Comparison of ENCODE assay signal across 10 mouse cellular contexts in genomic region chr7:24637046-24637445, GRCm38 (mm10). TPM values are rescaled to one million over a fixed set of nuclear protein-coding genes. Genes with fewer than 3 reads are reported as not detected.
A peak's percentile ranks its signal among the peaks of the same experiment; 100 is the strongest.
DNase-seq lines count a peak whose midpoint lies in the region; ATAC-seq and TF ChIP-seq lines count a peak whose summit lies in the region.
"Had no signal": no experiment of that assay in that cellular context is flagged by ENCODE, and none has a peak within 500 bp of the region (broad histone marks: within the 10 kb centered on the region; RNA-seq: fewer than 3 reads in every experiment).

No protein-coding gene starts in this region.

- peaks cover 78% of the 10 kb centered on the region for H3K27me3 ChIP-seq in heart, embryonic 13.5 days (replicated peaks)
- peaks cover 41% of the 10 kb centered on the region for H3K27me3 ChIP-seq in forebrain, embryonic 16.5 days (replicated peaks; ENCODE audit: control insufficient read depth, insufficient read depth, low read length)
- H3K27me3 ChIP-seq in limb, embryonic 13.5 days = peaks cover 72% of the 10 kb centered on the region
- H3K27me3 ChIP-seq in neural tube, embryonic 15.5 days (replicated peaks) = peaks cover 57% of the 10 kb centered on the region

- H3K27ac ChIP-seq in heart, embryonic 13.5 days (replicated peaks) = no peak overlapping the region
- H3K27ac ChIP-seq in forebrain, embryonic 16.5 days (ENCODE audit: low read length) = no peak overlapping the region
- no peak overlapping the region for H3K27ac ChIP-seq in limb, embryonic 13.5 days
- H3K27ac ChIP-seq in neural tube, embryonic 15.5 days (replicated peaks) = no peak overlapping the region
- H3K27ac ChIP-seq in layer of hippocampus, adult 2 months = no peak overlapping the region

- no peaks in the 10 kb centered on the region for H3K9me3 ChIP-seq in heart, embryonic 13.5 days
- H3K9me3 ChIP-seq in forebrain, embryonic 16.5 days (ENCODE audit: control insufficient read depth, low read length) = no peaks in the 10 kb centered on the region
- H3K9me3 ChIP-seq in limb, embryonic 13.5 days = no peaks in the 10 kb centered on the region
- no peaks in the 10 kb centered on the region for H3K9me3 ChIP-seq in neural tube, embryonic 15.5 days (replicated peaks)

- no peak overlapping the region for H3K9ac ChIP-seq in heart, embryonic 13.5 days
- H3K9ac ChIP-seq in forebrain, embryonic 16.5 days (replicated peaks; ENCODE audit: low read depth, low read length) = no peak overlapping the region
- no peak overlapping the region for H3K9ac ChIP-seq in limb, embryonic 13.5 days
- H3K9ac ChIP-seq in neural tube, embryonic 15.5 days (replicated peaks) = no peak overlapping the region

- TF ChIP-seq CTCF in layer of hippocampus, adult 2 months (conservative IDR thresholded peaks at IDR 0.05) = no peak

- no peak overlapping the region for H3K4me3 ChIP-seq in heart, embryonic 13.5 days
- H3K4me3 ChIP-seq in forebrain, embryonic 16.5 days (replicated peaks; ENCODE audit: low read length) = no peak overlapping the region; the same call in 1 of the 2 replicates
- peak overlapping the region; percentile 40 for H3K4me3 ChIP-seq in limb, embryonic 13.5 days
- H3K4me3 ChIP-seq in neural tube, embryonic 15.5 days (replicated peaks) = peak overlapping the region; percentile 6; the same call in 1 of the 2 replicates
- no peak overlapping the region for H3K4me3 ChIP-seq in layer of hippocampus, adult 2 months

- no peaks in the 10 kb centered on the region for H3K36me3 ChIP-seq in heart, embryonic 13.5 days
- no peaks in the 10 kb centered on the region for H3K36me3 ChIP-seq in forebrain, embryonic 16.5 days (ENCODE audit: control insufficient read depth, insufficient read depth)
- H3K36me3 ChIP-seq in limb, embryonic 13.5 days = no peaks in the 10 kb centered on the region
- no peaks in the 10 kb centered on the region for H3K36me3 ChIP-seq in neural tube, embryonic 15.5 days

- DNase-seq in heart, adult 18-20 months = no peak
- DNase-seq in layer of hippocampus, adult 2 months (ENCODE audit: low spot score in 2 of 2) = no peak
- no peak for DNase-seq in T-cell, adult 2 months (ENCODE audit: low spot score)
- no peak for DNase-seq in layer of hippocampus, postnatal 14 days (ENCODE audit: low spot score in 2 of 2)

- 1% methylated on average over 18 of the region's 18 CpGs for WGBS in heart, embryonic 13.5 days
- WGBS in forebrain, embryonic 16.5 days = 2% methylated on average over 18 of the region's 18 CpGs
- WGBS in limb, embryonic 13.5 days = 3% methylated on average over 18 of the region's 18 CpGs
- WGBS in neural tube, embryonic 15.5 days = under 1% methylated on average over 18 of the region's 18 CpGs

- H3K4me1 ChIP-seq in heart, embryonic 13.5 days = peaks cover 11% of the 10 kb centered on the region
- H3K4me1 ChIP-seq in forebrain, embryonic 16.5 days (replicated peaks; ENCODE audit: control insufficient read depth, insufficient read depth, low read length) = peaks cover 9% of the 10 kb centered on the region
- H3K4me1 ChIP-seq in limb, embryonic 13.5 days = peaks cover 20% of the 10 kb centered on the region
- H3K4me1 ChIP-seq in neural tube, embryonic 15.5 days = peaks cover 20% of the 10 kb centered on the region

- no peak for ATAC-seq in heart, embryonic 13.5 days (ENCODE audit: extremely low read depth, insufficient number of reproducible peaks, low FRiP score, low TSS enrichment)
- ATAC-seq in forebrain, embryonic 16.5 days = peak; percentile 40; the same call in 1 of the 2 replicates
- ATAC-seq in limb, embryonic 13.5 days (ENCODE audit: low FRiP score, low read depth) = no peak
- ATAC-seq in neural tube, embryonic 15.5 days (ENCODE audit: low FRiP score) = 0 out of 2 replicates have a peak, but pooled peaks have one; percentile 19

- H3K4me2 ChIP-seq in heart, embryonic 13.5 days = peak overlapping the region; percentile 31; the same call in 1 of the 2 replicates
- H3K4me2 ChIP-seq in forebrain, embryonic 16.5 days (ENCODE audit: low read length) = no peak overlapping the region
- H3K4me2 ChIP-seq in limb, embryonic 13.5 days (replicated peaks) = peak overlapping the region; percentile 66
- peak overlapping the region; percentile 40 for H3K4me2 ChIP-seq in neural tube, embryonic 15.5 days

RNA-seq across cellular contexts. Expression of gene Lypd3, which starts 0.7 kb away (rescaled TPM):
- 0.09 and 0.20 TPM in 2 replicates for polyA plus RNA-seq in heart, embryonic 13.5 days (2015; fragmentation: Nextera tagmentation; extraction: Ambion mirVana)
- total RNA-seq in heart, adult 18-20 months (2021) = not detected
- polyA plus RNA-seq in forebrain, embryonic 16.5 days (2015; fragmentation: Nextera tagmentation; extraction: Ambion mirVana) = 0.29 and 0.58 TPM in 2 replicates
- polyA plus RNA-seq in limb, embryonic 13.5 days (2015; fragmentation: Nextera tagmentation; extraction: Ambion mirVana) = 7.9 and 10.2 TPM in 2 replicates
- polyA plus RNA-seq in neural tube, embryonic 15.5 days (2015; fragmentation: Nextera tagmentation; extraction: Ambion mirVana) = 0.36 and 0.78 TPM in 2 replicates
- total RNA-seq in layer of hippocampus, adult 2 months (2021) = under 1 TPM; 0.51 to 0.56 TPM
- 1 to 10 TPM; 1.2 to 1.3 TPM for total RNA-seq in layer of hippocampus, postnatal 14 days (2021)

RNA-seq across cellular contexts. Expression of gene Phldb3, which starts 26.5 kb away (rescaled TPM):
- polyA plus RNA-seq in heart, embryonic 13.5 days (2015; fragmentation: Nextera tagmentation; extraction: Ambion mirVana) = 0.05 TPM in 1 of 2 replicates, not detected in the other
- total RNA-seq in heart, adult 18-20 months (2021) = under 1 TPM; 0.10 to 0.31 TPM
- not detected in 2 replicates for polyA plus RNA-seq in forebrain, embryonic 16.5 days (2015; fragmentation: Nextera tagmentation; extraction: Ambion mirVana)
- 0.24 and 0.34 TPM in 2 replicates for polyA plus RNA-seq in limb, embryonic 13.5 days (2015; fragmentation: Nextera tagmentation; extraction: Ambion mirVana)
- polyA plus RNA-seq in neural tube, embryonic 15.5 days (2015; fragmentation: Nextera tagmentation; extraction: Ambion mirVana) = 0.37 TPM in 1 of 2 replicates, not detected in the other
- total RNA-seq in layer of hippocampus, adult 2 months (2021) = under 1 TPM in 1 of 2 experiments, not detected in 1; 0.22 TPM
- total RNA-seq in layer of hippocampus, postnatal 14 days (2021) = under 1 TPM; 0.28 to 0.60 TPM

RNA-seq across cellular contexts. Expression of gene Tex101, which starts 39.4 kb away (rescaled TPM):
- not detected in 2 replicates for polyA plus RNA-seq in heart, embryonic 13.5 days (2015; fragmentation: Nextera tagmentation; extraction: Ambion mirVana)
- total RNA-seq in heart, adult 18-20 months (2021) = not detected
- polyA plus RNA-seq in forebrain, embryonic 16.5 days (2015; fragmentation: Nextera tagmentation; extraction: Ambion mirVana) = not detected in 2 replicates
- not detected in 2 replicates for polyA plus RNA-seq in limb, embryonic 13.5 days (2015; fragmentation: Nextera tagmentation; extraction: Ambion mirVana)
- not detected in 2 replicates for polyA plus RNA-seq in neural tube, embryonic 15.5 days (2015; fragmentation: Nextera tagmentation; extraction: Ambion mirVana)
- not detected for total RNA-seq in layer of hippocampus, adult 2 months (2021)
- total RNA-seq in layer of hippocampus, postnatal 14 days (2021) = not detected
- total RNA-seq: layer of hippocampus, postnatal 10 days had no signal
- polyA plus RNA-seq: heart, embryonic 16.5 days had no signal

RNA-seq across cellular contexts. Expression of gene Zfp575, which starts 49.6 kb away (rescaled TPM):
- 0.78 and 0.88 TPM in 2 replicates for polyA plus RNA-seq in heart, embryonic 13.5 days (2015; fragmentation: Nextera tagmentation; extraction: Ambion mirVana)
- total RNA-seq in heart, adult 18-20 months (2021) = under 1 TPM in 1 of 2 experiments, not detected in 1; 0.13 TPM
- polyA plus RNA-seq in forebrain, embryonic 16.5 days (2015; fragmentation: Nextera tagmentation; extraction: Ambion mirVana) = 9.9 and 11.7 TPM in 2 replicates
- polyA plus RNA-seq in limb, embryonic 13.5 days (2015; fragmentation: Nextera tagmentation; extraction: Ambion mirVana) = 5.9 and 6.2 TPM in 2 replicates
- 12.9 and 17.5 TPM in 2 replicates for polyA plus RNA-seq in neural tube, embryonic 15.5 days (2015; fragmentation: Nextera tagmentation; extraction: Ambion mirVana)
- 1 to 10 TPM; 5.2 to 6.7 TPM for total RNA-seq in layer of hippocampus, adult 2 months (2021)
- total RNA-seq in layer of hippocampus, postnatal 14 days (2021) = 1 to 10 TPM; 5.8 to 6.3 TPM

RNA-seq across cellular contexts. Expression of gene Ethe1, which starts 49.7 kb away (rescaled TPM):
- polyA plus RNA-seq in heart, embryonic 13.5 days (2015; fragmentation: Nextera tagmentation; extraction: Ambion mirVana) = 19.3 and 23.9 TPM in 2 replicates
- 10 to 100 TPM; 61.2 to 71.1 TPM for total RNA-seq in heart, adult 18-20 months (2021)
- 19.8 and 23.3 TPM in 2 replicates for polyA plus RNA-seq in forebrain, embryonic 16.5 days (2015; fragmentation: Nextera tagmentation; extraction: Ambion mirVana)
- 28.2 TPM in 2 replicates for polyA plus RNA-seq in limb, embryonic 13.5 days (2015; fragmentation: Nextera tagmentation; extraction: Ambion mirVana)
- 29.3 and 33.2 TPM in 2 replicates for polyA plus RNA-seq in neural tube, embryonic 15.5 days (2015; fragmentation: Nextera tagmentation; extraction: Ambion mirVana)
- total RNA-seq in layer of hippocampus, adult 2 months (2021) = 10 to 100 TPM; 10.1 to 11.0 TPM
- total RNA-seq in layer of hippocampus, postnatal 14 days (2021) = 1 to 10 TPM; 8.2 to 8.6 TPM

Comparison
In these comparisons a context has a peak if more than half of its experiments do, and no peak if none do; other contexts are left out.
1. ATAC-seq: peak in forebrain, embryonic 16.5 days (single experiment) and neural tube, embryonic 15.5 days (single experiment); none in heart, embryonic 13.5 days (single experiment) and limb, embryonic 13.5 days (single experiment).
2. H3K4me3 ChIP-seq: peak in limb, embryonic 13.5 days (single experiment) and neural tube, embryonic 15.5 days (single experiment); none in heart, embryonic 13.5 days (single experiment), forebrain, embryonic 16.5 days (single experiment) and layer of hippocampus, adult 2 months (single experiment).